Mouse (Mus musculus): Measurements from ENCODE around the gene Auts2.

Gene Auts2

DNA sequence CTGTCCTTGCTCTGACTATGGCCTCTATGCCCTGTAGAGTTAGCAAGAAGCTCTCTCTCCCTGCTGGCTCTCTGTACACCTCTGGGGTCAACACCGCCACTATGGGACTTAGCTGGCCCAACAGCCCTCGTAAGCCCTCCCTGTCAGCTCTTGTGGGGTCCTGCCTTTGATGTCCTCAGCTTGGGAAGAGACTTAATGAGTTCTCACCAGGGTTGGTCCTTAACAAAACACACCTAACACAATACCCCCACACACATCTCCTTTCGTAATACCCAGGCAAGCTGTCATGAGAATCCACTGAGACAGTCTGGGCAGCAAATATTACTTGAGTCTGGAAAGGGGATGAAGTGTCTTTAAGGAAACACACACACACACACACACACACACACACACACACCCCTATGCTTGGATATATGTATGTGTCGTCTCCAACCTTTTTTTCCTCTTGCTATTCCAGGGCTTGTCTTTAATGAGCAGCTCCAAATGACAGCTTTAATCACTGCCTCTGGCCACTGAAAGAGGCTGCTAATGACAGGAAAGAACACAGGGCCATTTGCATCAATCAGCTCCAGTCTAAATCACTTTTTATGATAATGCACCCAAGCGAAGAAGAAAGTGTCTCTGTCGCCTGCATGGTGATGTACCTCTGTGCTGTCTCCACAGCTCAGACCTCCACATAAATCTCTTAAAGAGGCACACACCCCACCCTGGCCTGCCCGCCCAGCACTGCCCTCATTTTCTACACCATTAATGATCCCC, 941.0 kb downstream of the Auts2 start:
- no peak for DNase-seq (ENCODE audit: low spot score)

GRCm38 (mm10) chr5:131600325-131601125, 942.6 kb downstream of the Auts2 start:
- DNase-seq (ENCODE audit: low spot score) = peak; percentile 71

DNA sequence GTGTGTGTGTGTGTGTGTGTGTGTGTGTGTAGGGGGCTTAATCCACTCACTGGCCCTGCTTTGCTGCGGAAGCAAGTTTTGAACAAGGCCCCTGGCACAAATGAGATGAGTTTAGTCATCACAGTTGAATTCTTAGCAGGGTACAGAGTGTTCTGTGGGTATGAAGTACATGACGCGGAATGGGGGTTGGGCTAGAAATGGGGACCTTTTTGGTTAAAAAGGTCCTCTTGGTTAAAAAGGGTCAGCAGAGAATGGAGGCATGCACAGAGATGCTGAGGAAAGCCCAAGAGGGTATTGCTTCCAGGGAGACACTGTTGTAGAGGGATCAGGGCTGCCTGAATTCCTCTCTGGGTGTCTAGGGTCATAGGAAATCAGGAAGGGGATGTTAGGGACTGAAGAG, 945.6 kb downstream of the Auts2 start:
- DNase-seq (ENCODE audit: low spot score) = no peak

GRCm38 (mm10) chr5:131596591-131596990, 946.6 kb downstream of the Auts2 start:
- no peak for DNase-seq (ENCODE audit: low spot score)

DNA sequence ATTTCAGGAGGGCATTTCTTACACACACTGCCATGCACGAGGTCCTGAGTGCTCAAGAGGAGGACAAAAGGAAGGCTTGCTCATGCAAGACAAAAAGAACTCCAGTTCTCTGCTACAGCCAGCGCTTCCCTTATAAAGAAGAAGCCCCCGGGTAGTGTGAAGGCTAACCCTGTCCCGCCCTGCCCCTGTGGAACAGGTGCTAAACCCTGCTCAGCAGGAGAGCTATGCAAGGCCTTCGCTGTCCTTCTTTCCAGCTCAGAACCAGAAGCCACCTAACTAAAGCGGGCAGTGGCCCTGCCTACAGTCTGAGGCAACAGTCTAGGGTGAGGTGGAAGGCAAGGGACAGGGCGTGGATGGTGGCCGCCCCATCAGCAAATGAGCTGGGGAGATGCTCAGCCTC, 947.4 kb downstream of the Auts2 start:
- DNase-seq (ENCODE audit: low spot score) = no peak

GRCm38 (mm10) chr5:131594597-131594996, 948.5 kb downstream of the Auts2 start:
- DNase-seq (ENCODE audit: low spot score) = no peak

GRCm38 (mm10) chr5:131593261-131593660, 949.9 kb downstream of the Auts2 start:
- DNase-seq (ENCODE audit: low spot score) = no peak

DNA sequence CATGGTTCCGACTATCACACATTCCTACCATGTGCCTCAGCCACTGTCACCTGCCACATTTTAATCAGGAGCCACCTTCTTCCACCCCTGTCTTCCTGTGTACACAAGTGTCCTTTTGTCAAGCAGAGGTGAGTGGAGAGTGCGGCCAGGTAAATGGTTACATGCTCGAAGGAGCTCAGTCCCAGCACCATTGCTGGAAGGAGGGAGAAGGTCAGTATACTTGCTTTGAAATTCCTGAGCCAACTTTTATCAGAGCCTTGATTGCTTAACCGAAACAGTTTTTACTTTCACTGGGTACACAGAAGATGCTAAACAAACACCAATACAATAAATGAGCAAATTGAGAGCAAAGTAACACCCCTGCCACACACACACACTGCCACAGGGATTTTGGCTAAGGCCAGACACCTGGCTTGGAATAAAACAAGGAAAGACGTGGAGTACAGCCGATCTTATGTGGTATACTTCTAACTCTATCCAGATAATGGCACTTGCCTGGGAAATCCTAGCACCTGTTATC, 953.1 kb downstream of the Auts2 start:
- no peak for DNase-seq (ENCODE audit: low spot score)

DNA sequence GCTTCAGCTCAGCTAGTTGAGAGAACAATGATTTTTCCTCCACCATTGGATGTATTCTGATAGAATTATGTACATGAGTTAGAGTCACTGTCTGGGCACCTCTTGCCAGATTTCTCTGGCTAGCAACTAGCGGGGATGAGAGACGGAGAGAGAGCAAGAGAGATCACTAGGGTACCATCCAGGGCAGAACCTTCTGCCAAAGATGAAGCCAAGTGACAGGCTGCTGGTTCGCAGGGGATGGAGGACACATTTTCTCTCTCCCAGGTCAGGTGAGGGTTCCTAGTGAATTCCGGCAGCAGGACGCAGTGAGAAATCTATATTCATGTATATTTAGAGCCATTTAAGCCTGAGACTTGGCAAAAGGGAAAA, 956.8 kb downstream of the Auts2 start:
- no peak for DNase-seq (ENCODE audit: low spot score)

DNA sequence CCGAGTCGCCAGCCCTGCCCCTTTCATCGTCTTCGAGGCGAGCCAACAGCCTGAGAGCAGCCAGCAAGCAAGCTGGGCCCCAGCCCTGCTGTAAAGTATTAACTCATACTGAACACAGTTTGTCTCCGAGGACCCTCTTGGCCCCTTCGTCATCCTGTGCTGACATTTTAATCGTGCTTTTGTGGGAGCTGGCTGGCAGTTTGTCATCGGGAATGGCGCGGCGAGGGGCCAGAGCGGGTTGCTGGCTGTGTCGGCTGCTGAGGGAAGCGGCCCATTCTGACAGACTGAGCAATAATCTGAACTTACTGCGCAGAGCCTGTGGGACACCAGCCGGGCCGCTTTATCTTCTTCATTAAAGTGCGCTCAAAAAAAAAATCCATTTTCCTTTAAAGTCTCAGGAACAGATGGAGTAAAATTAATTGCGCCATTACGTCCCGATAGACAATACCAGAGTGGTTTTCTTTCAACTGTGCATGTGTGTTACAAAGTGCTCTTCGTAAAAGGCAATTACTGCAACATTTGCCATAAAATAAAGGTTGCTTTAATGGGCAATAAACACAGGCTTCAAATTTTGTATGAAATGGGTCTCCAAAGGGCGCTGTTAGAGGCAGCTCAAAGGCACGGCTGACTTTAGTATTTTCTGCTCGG, 957.3 kb downstream of the Auts2 start:
- no peak for DNase-seq (ENCODE audit: low spot score)

- DNase-seq (ENCODE audit: low spot score) = no peak
Observed at GRCm38 (mm10) chr5:131584260-131585135, 958.6 kb downstream of the Auts2 start.

DNA sequence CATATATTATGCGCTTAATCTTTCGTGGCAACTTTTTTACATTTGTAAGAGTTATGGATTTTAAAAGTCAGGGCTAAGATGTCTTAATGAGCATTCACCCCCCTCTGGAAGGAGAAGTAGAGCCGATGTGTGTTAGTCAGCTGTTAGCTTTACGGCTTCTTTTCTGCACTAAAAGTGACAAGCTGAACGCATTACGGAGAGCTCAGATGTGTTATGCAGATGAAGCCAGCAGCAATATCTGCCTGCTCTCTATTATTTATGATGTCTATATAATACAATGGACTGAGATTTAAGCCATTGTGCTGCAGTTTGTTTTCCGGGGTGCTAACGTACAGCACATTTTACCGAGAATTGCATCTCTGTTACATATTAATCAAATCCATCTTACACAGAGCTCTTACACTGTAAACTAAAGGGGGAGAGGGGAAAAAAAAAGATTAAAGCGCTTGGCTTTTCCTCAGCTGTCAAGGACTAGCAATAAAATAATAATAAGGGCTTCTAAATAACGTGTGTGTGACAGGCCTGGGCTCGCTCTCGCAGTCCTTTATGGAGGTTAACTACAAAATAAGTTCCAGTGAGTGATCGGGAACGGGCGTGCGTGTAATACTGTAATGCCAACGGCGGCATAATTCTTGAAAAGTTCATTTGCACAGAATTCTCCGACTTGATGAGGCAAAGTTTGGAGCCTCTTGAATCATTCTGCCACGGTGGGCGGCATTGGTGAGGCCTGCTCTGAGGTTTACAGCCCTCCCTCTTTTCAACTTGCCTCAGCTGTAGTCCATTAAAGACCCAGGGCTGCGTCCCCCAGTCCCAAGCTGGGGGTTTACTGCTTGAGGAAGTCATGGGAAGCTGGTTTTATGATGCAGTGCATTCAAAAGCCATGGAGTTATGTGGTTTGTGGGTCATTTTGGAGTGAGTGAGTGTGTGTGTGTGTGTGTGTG, 961.8 kb downstream of the Auts2 start:
- no peak for DNase-seq (ENCODE audit: low spot score)

- no peak for DNase-seq (ENCODE audit: low spot score)
Observed at GRCm38 (mm10) chr5:131578737-131579136, 964.4 kb downstream of the Auts2 start.

DNA sequence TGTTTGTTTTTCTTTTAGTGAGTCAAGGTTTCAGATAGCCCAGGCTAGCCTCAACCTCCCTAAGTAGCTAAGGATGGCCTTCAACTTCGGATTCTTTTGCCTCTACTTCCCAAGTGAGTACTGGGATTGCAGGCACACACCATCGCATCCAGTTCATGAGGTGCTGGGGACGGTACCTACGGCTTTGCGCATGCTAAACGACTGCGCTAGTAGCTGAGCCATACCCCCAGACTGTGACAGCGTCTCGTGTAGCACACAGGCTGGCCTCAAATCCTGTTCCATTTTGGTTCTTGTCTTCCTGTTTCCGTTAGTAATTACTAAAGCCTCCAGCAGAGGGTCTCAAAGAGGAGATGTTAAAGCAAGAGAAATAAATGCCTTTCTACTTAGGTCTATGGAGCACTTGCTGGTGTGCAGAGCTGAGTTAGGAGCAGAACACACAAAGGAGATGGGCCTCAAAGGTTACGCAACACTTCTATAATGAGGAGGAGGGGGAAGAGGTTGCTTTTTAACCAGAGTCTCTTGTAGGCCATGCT, 967.3 kb downstream of the Auts2 start:
- no peak for DNase-seq (ENCODE audit: low spot score)

- DNase-seq (ENCODE audit: low spot score) = no peak
Observed at GRCm38 (mm10) chr5:131575086-131575514, 968.0 kb downstream of the Auts2 start.

DNA sequence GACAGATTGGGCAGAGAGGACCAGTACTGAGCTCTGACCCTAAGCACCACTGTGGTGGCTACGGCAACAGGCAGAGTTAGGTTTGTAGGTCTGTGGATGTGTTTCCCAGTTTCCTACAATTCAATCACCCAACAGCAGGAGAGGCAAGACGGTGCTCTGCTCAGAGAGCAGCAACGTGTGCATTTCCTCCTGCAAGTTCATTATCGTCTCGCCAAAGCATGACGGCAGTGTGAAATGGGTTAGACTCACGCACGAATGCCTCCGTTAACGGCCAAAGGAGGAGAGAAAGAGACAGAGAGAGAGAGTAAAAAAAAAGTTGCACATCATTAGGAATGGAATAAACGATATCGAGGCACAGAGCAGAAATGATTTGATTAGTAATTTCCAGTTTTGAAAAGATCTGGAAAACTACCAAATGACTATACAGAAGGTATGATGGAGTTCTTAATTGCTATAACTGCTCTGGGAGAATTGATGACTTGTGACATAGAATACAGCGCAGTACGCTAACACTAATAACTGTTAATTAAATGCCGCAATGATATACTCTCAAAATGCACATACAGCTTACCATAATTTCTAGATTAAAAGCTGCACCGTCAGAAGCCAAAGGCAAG, 968.6 kb downstream of the Auts2 start:
- no peak for DNase-seq (ENCODE audit: low spot score)

DNA sequence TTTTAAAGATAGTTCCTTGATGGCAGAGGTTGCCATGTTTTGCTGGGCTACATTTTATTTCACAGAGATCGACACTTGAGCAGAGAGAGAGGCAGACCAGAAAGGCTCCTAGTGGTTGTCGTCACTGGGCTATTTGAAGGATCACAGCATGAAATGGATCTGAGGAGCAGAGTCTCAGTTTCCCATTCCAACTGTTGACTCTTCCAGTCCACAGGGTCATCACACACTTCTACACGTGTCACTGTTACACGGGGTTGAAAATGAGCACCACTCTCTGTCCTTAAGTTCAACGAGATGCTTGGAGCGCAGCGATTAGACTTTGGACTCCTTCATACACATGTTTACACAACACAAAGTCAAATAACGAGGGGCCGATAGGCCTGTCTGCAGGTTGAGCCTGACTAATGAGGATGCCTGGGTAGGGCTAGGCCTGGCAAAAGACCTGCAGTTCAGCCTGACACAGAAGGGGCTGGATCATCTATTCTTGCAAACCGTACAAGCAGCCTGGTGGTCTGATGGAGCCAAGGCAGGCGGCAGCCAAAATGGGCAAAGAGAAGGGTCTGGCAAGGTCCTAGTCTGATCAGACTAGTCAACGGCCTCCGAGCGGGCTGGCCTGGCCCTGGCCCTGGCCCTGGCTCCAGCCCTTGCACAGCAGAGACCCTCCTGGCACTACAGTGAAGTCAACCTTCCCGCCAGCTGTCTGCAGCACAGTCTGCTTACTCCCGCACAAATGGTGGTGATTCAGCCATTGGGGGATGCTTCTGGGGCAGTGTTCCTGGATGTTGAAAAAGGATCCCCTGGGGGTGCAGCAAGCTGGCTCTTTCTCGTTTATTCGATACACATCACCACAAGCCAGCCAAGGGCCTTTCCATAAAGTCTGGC, 969.6 kb downstream of the Auts2 start:
- DNase-seq (ENCODE audit: low spot score) = no peak

- DNase-seq (ENCODE audit: low spot score) = no peak
Observed at GRCm38 (mm10) chr5:131566032-131566431, 977.1 kb downstream of the Auts2 start.

Measured in testis, postnatal 14 days (tissue).